Mouse (Mus musculus) midbrain, embryonic 14.5 days (tissue): ENCODE data around the gene Chd9. TPM values are rescaled to one million over a fixed set of nuclear protein-coding genes. Genes with fewer than 3 reads are reported as not detected.

Experiments
- ATAC-seq: fragments of 200-750 bp; cut with Nextera tagmentation; 2 replicates; pipeline ENCODE4 v1.8.0; 2017; ENCODE audit warnings: moderate number of reproducible peaks, moderate library complexity; ENCODE audit not compliant: low FRiP score, low TSS enrichment
- DNase-seq: peaks from one replicate; pipeline ENCODE4 v3.0.0-alpha.2; 2015
- H3K27ac ChIP-seq: fragments of 300-500 bp; sonication (generic); replicated peaks from 2 replicates; pipeline ENCODE4 v1.5.1; 2014; ENCODE audit warnings: mild to moderate bottlenecking, low read depth, low read length, moderate library complexity
- H3K27me3 ChIP-seq: fragments of 300-500 bp; sonication (generic); 2 replicates; pipeline ENCODE4 v1.6.1; 2014; ENCODE audit warnings: low read length, control low read depth, mixed read lengths; ENCODE audit not compliant: control insufficient read depth, insufficient read depth
- H3K36me3 ChIP-seq: fragments of 300-500 bp; sonication (generic); 2 replicates; pipeline ENCODE4 v1.6.1; 2014; ENCODE audit warnings: low read length, control low read depth; ENCODE audit not compliant: control insufficient read depth, insufficient read depth
- H3K4me1 ChIP-seq: fragments of 300-500 bp; sonication (generic); 2 replicates; pipeline ENCODE4 v1.6.1; 2014; ENCODE audit warnings: mild to moderate bottlenecking, antibody characterized with exemption, low read length, control low read depth; ENCODE audit not compliant: control insufficient read depth, insufficient read depth
- H3K4me2 ChIP-seq: fragments of 300-500 bp; sonication (generic); 2 replicates; pipeline ENCODE4 v1.6.1; 2014; ENCODE audit warnings: mild to moderate bottlenecking, low read length, moderate library complexity
- H3K4me3 ChIP-seq: fragments of 300-500 bp; sonication (generic); replicated peaks from 2 replicates; pipeline ENCODE4 v1.5.1; 2014; ENCODE audit warnings: low read depth, low read length
- H3K9ac ChIP-seq: fragments of 300-500 bp; sonication (generic); replicated peaks from 2 replicates; pipeline ENCODE4 v1.6.1; 2014; ENCODE audit warnings: mild to moderate bottlenecking, low read length, moderate library complexity
- H3K9me3 ChIP-seq: fragments of 300-500 bp; sonication (generic); 2 replicates; pipeline ENCODE4 v1.6.1; 2016; ENCODE audit warnings: low read length, control low read depth, mixed read lengths; ENCODE audit not compliant: control insufficient read depth
- WGBS: fragments of 180-500 bp; shearing (Covaris S2); extraction: QIAGEN DNeasy Blood & Tissue Kit; methylation state at CpG from one replicate; pipeline ENCODE4 v1.1.7; 2014; 5-methylcytosine and 5-hydroxymethylcytosine counted together
- polyA plus RNA-seq: library from polyadenylated mRNA; unstranded; fragments of >200 nt; fragmentation: Nextera tagmentation; extraction: Ambion mirVana; gene quantifications from 2 replicates; pipeline ENCODE4 v1.2.1, GENCODE M21; 2014

Chd9 gene
- polyA plus RNA-seq, 1 experiment from 2014 or later, result 90.8 TPM

DNA sequence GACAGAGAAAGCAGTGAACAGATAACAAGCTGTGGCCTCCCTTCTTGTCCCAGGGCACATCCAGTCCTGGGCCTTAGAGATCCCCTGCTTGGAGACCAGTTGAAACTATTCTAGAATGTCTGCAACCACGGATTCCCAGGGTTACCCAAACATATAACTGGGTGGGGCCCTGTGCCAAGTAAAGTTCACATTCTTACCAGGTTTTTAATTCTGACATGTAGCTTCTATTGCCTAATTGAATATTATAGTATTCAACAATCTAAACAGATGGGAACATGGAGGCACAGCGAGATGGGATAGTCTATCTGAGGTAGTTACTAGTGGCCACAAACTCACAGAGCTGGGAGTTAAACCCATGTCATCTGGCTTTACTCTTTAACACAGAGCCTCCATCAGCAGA is 10.9 kb upstream of the Chd9 start, which contains the start of gene Gm19935:
Gene Gm19935 (minus strand): TSS at position 101 of the 400 bp plus-strand sequence.
- H3K4me2 ChIP-seq, result no peak within 1 kb of the TSS

GRCm38 (mm10) chr8:90819561-90820320 is 8.4 kb upstream of the Chd9 start:
- WGBS, result 83% methylated on average over 9 of the region's 9 CpGs
- Histone ChIP-seq H3K4me1 (peaks cover 7% of the 10 kb centered on the region; the same call in 1 of the 2 replicates), H3K27ac (no peak overlapping the region), H3K4me2 (no peak overlapping the region), H3K9ac (no peak overlapping the region), H3K9me3 (no peaks in the 10 kb centered on the region), H3K36me3 (no peaks in the 10 kb centered on the region), H3K4me3 (no peak overlapping the region), H3K27me3 (no peaks in the 10 kb centered on the region)
- ATAC-seq (no peak), DNase-seq (no peak)

More for the DNA sequence above, 10.9 kb upstream of the Chd9 start, which contains the start of gene Gm19935:
- Histone ChIP-seq H3K36me3 (no peaks in the 10 kb centered on the region), H3K4me3 (no peak within 1 kb of the TSS), H3K27me3 (no peaks in the 10 kb centered on the region), H3K27ac (no peak within 1 kb of the TSS; the same call in 1 of the 2 replicates), H3K9ac (no peak within 1 kb of the TSS), H3K4me1 (peaks cover 7% of the 10 kb centered on the region; the same call in 1 of the 2 replicates), H3K9me3 (no peaks in the 10 kb centered on the region)
- ATAC-seq (no peak), DNase-seq (no peak)
- WGBS, result 79% methylated on average over 2 of the region's 2 CpGs

- no peaks in the 10 kb centered on the region for H3K27me3 ChIP-seq
- no peak overlapping the region for H3K27ac ChIP-seq
- H3K9me3 ChIP-seq, result no peaks in the 10 kb centered on the region
- H3K36me3 ChIP-seq, result no peaks in the 10 kb centered on the region
- no peak overlapping the region for H3K4me2 ChIP-seq
- no peak overlapping the region for H3K9ac ChIP-seq
- WGBS, result 90% methylated on average over 4 of the region's 4 CpGs
- peaks cover 7% of the 10 kb centered on the region; the same call in 1 of the 2 replicates for H3K4me1 ChIP-seq
- DNase-seq (no peak), ATAC-seq (no peak)
- H3K4me3 ChIP-seq, result no peak overlapping the region
Observed at GRCm38 (mm10) chr8:90820321-90820696, 7.8 kb upstream of the Chd9 start.

GRCm38 (mm10) chr8:90822443-90822842 is 5.7 kb upstream of the Chd9 start:
- WGBS, result 66% methylated on average over 11 of the region's 11 CpGs
- DNase-seq, result no peak

GRCm38 (mm10) chr8:90825459-90825871 is 2.7 kb upstream of the Chd9 start:
- no peak for ATAC-seq
- no peak overlapping the region for H3K4me2 ChIP-seq
- H3K9ac ChIP-seq, result no peak overlapping the region
- peaks cover 13% of the 10 kb centered on the region for H3K4me1 ChIP-seq
- H3K9me3 ChIP-seq, result no peaks in the 10 kb centered on the region
- no peak overlapping the region for H3K27ac ChIP-seq
- H3K36me3 ChIP-seq, result no peaks in the 10 kb centered on the region
- no peaks in the 10 kb centered on the region for H3K27me3 ChIP-seq
- no peak overlapping the region for H3K4me3 ChIP-seq
- WGBS, result 87% methylated on average over 9 of the region's 9 CpGs
- DNase-seq, result no peak

More at GRCm38 (mm10) chr8:90822443-90822842, 5.7 kb upstream of the Chd9 start:
- no peaks in the 10 kb centered on the region for H3K27me3 ChIP-seq
- no peak overlapping the region for H3K9ac ChIP-seq
- no peak overlapping the region for H3K27ac ChIP-seq
- no peak overlapping the region for H3K4me3 ChIP-seq
- ATAC-seq, result no peak
- H3K4me1 ChIP-seq, result no peaks in the 10 kb centered on the region
- H3K4me2 ChIP-seq, result no peak overlapping the region
- no peaks in the 10 kb centered on the region for H3K9me3 ChIP-seq
- no peaks in the 10 kb centered on the region for H3K36me3 ChIP-seq

DNA sequence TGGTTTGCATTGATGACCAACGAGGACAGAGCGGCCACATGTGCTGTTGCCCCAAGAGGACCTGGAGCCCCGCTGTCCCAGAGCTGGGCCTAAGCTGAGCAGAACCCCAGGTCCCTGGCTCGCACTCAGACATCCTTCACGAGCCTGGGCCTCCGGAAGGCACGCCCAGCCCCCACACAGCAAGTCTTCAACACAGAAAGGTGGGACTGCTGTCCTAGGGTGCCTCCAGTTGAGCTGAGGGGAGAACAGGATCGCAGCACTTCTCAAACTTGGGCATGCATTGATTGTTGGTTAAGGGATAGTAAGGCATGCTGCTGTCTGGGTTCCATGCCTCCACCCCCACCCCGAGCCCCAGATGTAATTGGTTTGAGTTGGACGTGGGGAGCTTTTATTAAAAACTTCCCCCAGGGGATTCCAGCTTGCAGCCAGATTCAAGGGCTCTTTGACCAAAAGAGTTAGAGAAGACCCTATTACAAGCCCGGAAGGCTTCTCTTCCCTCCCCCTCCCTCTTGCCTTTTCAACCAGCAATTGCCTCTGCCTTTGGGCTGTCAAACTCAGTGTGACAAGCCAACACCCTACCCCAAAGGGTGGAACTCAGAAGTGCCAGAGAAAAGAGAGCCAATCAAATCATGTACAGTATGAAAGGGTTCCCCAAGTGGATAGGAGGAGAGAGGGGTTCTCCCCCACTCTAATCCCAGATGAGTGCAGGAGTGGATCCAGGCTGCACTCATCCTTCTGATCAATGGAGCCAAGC is 1.0 kb downstream of the Chd9 start:
- Histone ChIP-seq H3K27me3 (no peaks in the 10 kb centered on the region), H3K4me3 (peak overlapping the region; percentile 45), H3K4me2 (peak overlapping the region; percentile 76), H3K9ac (peak overlapping the region; percentile 54), H3K36me3 (no peaks in the 10 kb centered on the region), H3K9me3 (no peaks in the 10 kb centered on the region), H3K4me1 (peaks cover 13% of the 10 kb centered on the region), H3K27ac (peak overlapping the region; percentile 55; the same call in 1 of the 2 replicates)
- ATAC-seq (peak; percentile 59), DNase-seq (peak; percentile 65)
- WGBS, result 1% methylated on average over 11 of the region's 11 CpGs

DNA sequence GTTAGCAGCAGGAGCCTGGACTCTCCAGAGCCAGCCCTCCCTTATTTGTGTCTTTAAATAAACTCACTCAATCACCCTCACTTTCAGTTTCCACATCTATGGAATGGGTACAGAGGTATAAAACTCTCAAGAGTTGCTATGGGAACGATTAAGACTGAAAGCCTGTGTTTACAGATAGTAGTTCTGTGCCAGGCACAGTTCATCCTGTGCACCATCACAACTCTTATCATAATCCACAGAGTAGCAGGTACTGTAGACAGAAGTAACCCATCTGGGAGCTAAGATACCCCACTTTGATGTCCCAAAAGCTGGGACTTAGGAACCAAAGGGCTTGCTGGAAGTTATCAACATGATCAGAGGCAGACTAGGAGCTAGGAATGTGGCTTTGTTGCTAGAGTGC is 1.7 kb downstream of the Chd9 start:
- Histone ChIP-seq H3K4me1 (peaks cover 13% of the 10 kb centered on the region), H3K27me3 (no peaks in the 10 kb centered on the region), H3K27ac (no peak overlapping the region), H3K4me3 (no peak overlapping the region), H3K9ac (no peak overlapping the region), H3K36me3 (no peaks in the 10 kb centered on the region), H3K9me3 (no peaks in the 10 kb centered on the region), H3K4me2 (peak overlapping the region; percentile 76; the same call in 1 of the 2 replicates)
- DNase-seq (no peak), ATAC-seq (no peak)
- WGBS, result 93% methylated on average over 1 of the region's 1 CpGs

GRCm38 (mm10) chr8:90830980-90831379 is 2.8 kb downstream of the Chd9 start:
- DNase-seq (no peak), ATAC-seq (no peak)
- Histone ChIP-seq H3K9me3 (no peaks in the 10 kb centered on the region), H3K27me3 (no peaks in the 10 kb centered on the region), H3K4me3 (no peak overlapping the region), H3K36me3 (no peaks in the 10 kb centered on the region), H3K9ac (no peak overlapping the region), H3K4me2 (no peak overlapping the region), H3K4me1 (peaks cover 13% of the 10 kb centered on the region), H3K27ac (no peak overlapping the region)
- 61% methylated on average over 8 of the region's 8 CpGs for WGBS
